8 mouse cellular contexts compared by ENCODE assay signal in the genomic region with DNA sequence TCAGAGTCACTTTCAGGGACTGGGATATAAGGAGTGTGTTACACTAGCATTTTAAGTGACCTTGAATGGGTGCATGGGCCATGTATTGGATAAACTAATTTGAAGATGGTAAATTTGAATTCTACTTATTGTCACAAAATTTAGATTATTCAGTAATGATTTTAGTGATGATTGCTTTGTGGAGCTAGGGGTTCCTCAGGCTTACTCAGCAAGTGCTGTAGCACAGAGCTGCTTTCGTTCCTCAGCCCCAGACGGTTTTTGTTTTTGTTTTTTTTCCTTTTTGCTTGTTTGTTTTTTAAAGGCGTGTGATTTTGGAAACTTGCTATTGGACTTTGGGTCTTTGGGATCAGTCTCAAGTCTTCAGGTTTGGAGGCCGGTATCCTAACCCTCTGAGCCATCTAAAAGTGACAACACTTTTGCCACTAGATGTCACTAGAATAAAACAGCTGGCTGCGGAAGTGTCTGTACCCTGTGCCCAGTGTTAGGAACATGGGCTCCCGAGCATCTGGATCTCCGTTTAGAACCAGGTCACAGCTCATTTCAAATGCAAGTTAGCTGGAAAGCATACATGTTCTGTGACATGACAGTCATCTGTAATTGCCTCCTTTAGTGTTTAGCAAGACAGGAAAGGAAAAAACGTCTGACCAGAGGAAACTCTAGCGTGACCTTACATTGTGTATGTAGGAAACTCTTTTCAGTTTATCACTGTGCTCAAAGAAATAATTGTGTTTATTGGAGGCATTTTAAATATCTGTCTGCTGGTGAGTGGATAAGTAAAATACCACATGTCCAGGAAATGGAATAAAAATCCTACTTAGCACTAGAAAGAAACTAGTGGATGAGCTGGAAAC. TPM values are rescaled to one million over a fixed set of nuclear protein-coding genes. Genes with fewer than 3 reads are reported as not detected.
A peak's percentile ranks its signal among the peaks of the same experiment; 100 is the strongest.
DNase-seq lines count a peak whose midpoint lies in the region; ATAC-seq and TF ChIP-seq lines count a peak whose summit lies in the region.

No protein-coding gene starts in this region.

- peak; percentile 87 for TF ChIP-seq CTCF in lung, postnatal 0 days (IDR thresholded peaks at IDR 0.05)

- H3K9me3 ChIP-seq in forebrain, embryonic 16.5 days (ENCODE audit: control insufficient read depth, low read length), result no peaks in the 10 kb centered on the region
- no peaks in the 10 kb centered on the region for H3K9me3 ChIP-seq in hindbrain, embryonic 11.5 days (ENCODE audit: control insufficient read depth, low read length)
- no peaks in the 10 kb centered on the region for H3K9me3 ChIP-seq in lung, postnatal 0 days (ENCODE audit: low read length)

- H3K9ac ChIP-seq in forebrain, embryonic 16.5 days (replicated peaks; ENCODE audit: low read depth, low read length), result no peak overlapping the region
- H3K9ac ChIP-seq in hindbrain, embryonic 11.5 days (ENCODE audit: low read depth, low read length), result no peak overlapping the region
- H3K9ac ChIP-seq in lung, postnatal 0 days (replicated peaks; ENCODE audit: low read depth), result no peak overlapping the region

- no peak overlapping the region for H3K4me2 ChIP-seq in forebrain, embryonic 16.5 days (ENCODE audit: low read length)
- no peak overlapping the region for H3K4me2 ChIP-seq in hindbrain, embryonic 11.5 days (replicated peaks; ENCODE audit: low read depth, low read length)
- no peak overlapping the region for H3K4me2 ChIP-seq in lung, postnatal 0 days (replicated peaks; ENCODE audit: low read depth, low read length)

- H3K4me1 ChIP-seq in forebrain, embryonic 16.5 days (replicated peaks; ENCODE audit: control insufficient read depth, insufficient read depth, low read length), result no peaks in the 10 kb centered on the region
- no peaks in the 10 kb centered on the region for H3K4me1 ChIP-seq in hindbrain, embryonic 11.5 days (replicated peaks; ENCODE audit: control insufficient read depth, insufficient read depth, low read length)
- no peaks in the 10 kb centered on the region for H3K4me1 ChIP-seq in lung, postnatal 0 days (ENCODE audit: insufficient read depth, low read depth, low read length)

- WGBS in forebrain, embryonic 16.5 days, result 24% methylated on average over 9 of the region's 9 CpGs
- 23% methylated on average over 9 of the region's 9 CpGs for WGBS in hindbrain, embryonic 11.5 days
- WGBS in lung, postnatal 0 days, result 16% methylated on average over 9 of the region's 9 CpGs

- H3K27ac ChIP-seq in forebrain, embryonic 16.5 days (ENCODE audit: low read length), result no peak overlapping the region
- no peak overlapping the region for H3K27ac ChIP-seq in hindbrain, embryonic 11.5 days (ENCODE audit: low read depth, low read length)
- no peak overlapping the region for H3K27ac ChIP-seq in lung, postnatal 0 days (ENCODE audit: low read length)

- no peaks in the 10 kb centered on the region for H3K27me3 ChIP-seq in forebrain, embryonic 16.5 days (replicated peaks; ENCODE audit: control insufficient read depth, insufficient read depth, low read length)
- H3K27me3 ChIP-seq in hindbrain, embryonic 11.5 days (ENCODE audit: control insufficient read depth, insufficient read depth, low read length), result no peaks in the 10 kb centered on the region
- H3K27me3 ChIP-seq in lung, postnatal 0 days (replicated peaks; ENCODE audit: insufficient read depth, low read length), result no peaks in the 10 kb centered on the region

- ATAC-seq in frontal cortex, adult (ENCODE audit: low TSS enrichment), result peak; percentile 95
- ATAC-seq in forebrain, embryonic 16.5 days, result peak; percentile 91
- peak; percentile 71; the same call in 1 of the 2 replicates for ATAC-seq in hindbrain, embryonic 11.5 days (ENCODE audit: low FRiP score)
- peak; percentile 93 for ATAC-seq in lung, postnatal 0 days

- no peaks in the 10 kb centered on the region for H3K36me3 ChIP-seq in forebrain, embryonic 16.5 days (ENCODE audit: control insufficient read depth, insufficient read depth)
- H3K36me3 ChIP-seq in hindbrain, embryonic 11.5 days (ENCODE audit: control insufficient read depth, insufficient read depth, low read length), result no peaks in the 10 kb centered on the region
- H3K36me3 ChIP-seq in lung, postnatal 0 days (ENCODE audit: insufficient read depth, low read length), result no peaks in the 10 kb centered on the region

- TF ChIP-seq EP300 in lung, postnatal 0 days (IDR thresholded peaks at IDR 0.05), result no peak

- DNase-seq in frontal cortex, postnatal 10 days (ENCODE audit: low spot score in 2 of 2), result no peak
- peak; percentile 61 to 64 for DNase-seq in cerebellum, adult 18-20 months
- peak; percentile 57 for DNase-seq in hindbrain, embryonic 11.5 days (ENCODE audit: low spot score)
- peak; percentile 57 for DNase-seq in layer of hippocampus, adult 9-11 months
- DNase-seq in lung, postnatal 0 days (ENCODE audit: low spot score), result peak; percentile 87
- peak; percentile 57 for DNase-seq in retina, postnatal 7 days (ENCODE audit: low read depth, low spot score)

- H3K4me3 ChIP-seq in forebrain, embryonic 16.5 days (replicated peaks; ENCODE audit: low read length), result no peak overlapping the region
- H3K4me3 ChIP-seq in hindbrain, embryonic 11.5 days (ENCODE audit: low read depth, low read length), result no peak overlapping the region
- H3K4me3 ChIP-seq in lung, postnatal 0 days (ENCODE audit: low read depth, low read length), result no peak overlapping the region

RNA-seq across cellular contexts. Expression of a gene that starts 20.0 kb away (rescaled TPM):
- 43.8 and 47.4 TPM in 2 replicates for polyA plus RNA-seq in forebrain, embryonic 16.5 days (2015; fragmentation: Nextera tagmentation; extraction: Ambion mirVana)
- 33.2 and 37.4 TPM in 2 replicates for polyA plus RNA-seq in hindbrain, embryonic 11.5 days (2014; fragmentation: Nextera tagmentation; extraction: Ambion mirVana)
- 14.6 and 18.4 TPM in 2 replicates for polyA plus RNA-seq in lung, postnatal 0 days (2015; fragmentation: Nextera tagmentation; extraction: Ambion mirVana)

RNA-seq across cellular contexts. Expression of a gene that starts 27.0 kb away (rescaled TPM):
- 0.90 and 1.6 TPM in 2 replicates for polyA plus RNA-seq in forebrain, embryonic 16.5 days (2015; fragmentation: Nextera tagmentation; extraction: Ambion mirVana)
- 0.66 and 0.93 TPM in 2 replicates for polyA plus RNA-seq in hindbrain, embryonic 11.5 days (2014; fragmentation: Nextera tagmentation; extraction: Ambion mirVana)
- polyA plus RNA-seq in lung, postnatal 0 days (2015; fragmentation: Nextera tagmentation; extraction: Ambion mirVana), result 9.9 and 10.1 TPM in 2 replicates

Comparison
In these comparisons a context has a peak if more than half of its experiments do, and no peak if none do; other contexts are left out.
1. DNase-seq: peak in cerebellum, adult 18-20 months (2 of 2), hindbrain, embryonic 11.5 days (single experiment), layer of hippocampus, adult 9-11 months (single experiment), lung, postnatal 0 days (single experiment) and retina, postnatal 7 days (single experiment); none in frontal cortex, postnatal 10 days (0 of 2).
2. Peak in every context shown above with its lines, with median percentiles within 50 percentile points of each other: ATAC-seq.